Mouse (Mus musculus) liver, embryonic 14.5 days (tissue): ENCODE measurements at regions not wholly inside any gene's neighbourhood (a gene's known extent, or its start where the extent isn't known, plus 50 kb on each side); places are given as distances from the start of the nearest gene placed in this dataset.

Experiments used
- CTCF ChIP-seq: IDR thresholded peaks from 2 replicates; pipeline ENCODE4 v1.5.1; 2016; ENCODE audit warnings: antibody characterized with exemption, low read depth, control low read depth
- EP300 ChIP-seq: IDR thresholded peaks from 2 replicates; pipeline ENCODE4 v1.6.1; 2016; ENCODE audit warnings: antibody characterized with exemption, low read depth

DNA sequence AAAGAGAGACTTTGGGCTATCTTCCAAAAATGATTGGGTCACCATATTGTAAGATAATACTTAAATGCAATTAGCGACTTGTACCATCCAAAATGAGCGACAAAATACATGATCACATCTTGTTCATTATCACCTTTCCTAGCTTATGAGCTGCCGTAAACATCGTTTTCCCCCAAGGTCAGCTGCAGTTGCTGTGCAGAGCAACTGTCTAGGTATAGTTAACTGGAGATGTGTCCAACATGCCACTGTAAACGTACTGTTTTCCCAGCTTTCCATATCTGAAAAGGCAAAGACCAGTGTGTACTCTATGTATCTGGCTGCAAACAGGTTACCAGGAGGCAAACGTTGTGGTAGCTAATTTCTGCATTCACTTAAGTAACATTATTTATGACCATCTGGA is 86.3 kb upstream of the Tab2 start:
- TF ChIP-seq CTCF, result no peak
- no peak for TF ChIP-seq EP300
